8 mouse cellular contexts compared by ENCODE assay signal in the genomic region with DNA sequence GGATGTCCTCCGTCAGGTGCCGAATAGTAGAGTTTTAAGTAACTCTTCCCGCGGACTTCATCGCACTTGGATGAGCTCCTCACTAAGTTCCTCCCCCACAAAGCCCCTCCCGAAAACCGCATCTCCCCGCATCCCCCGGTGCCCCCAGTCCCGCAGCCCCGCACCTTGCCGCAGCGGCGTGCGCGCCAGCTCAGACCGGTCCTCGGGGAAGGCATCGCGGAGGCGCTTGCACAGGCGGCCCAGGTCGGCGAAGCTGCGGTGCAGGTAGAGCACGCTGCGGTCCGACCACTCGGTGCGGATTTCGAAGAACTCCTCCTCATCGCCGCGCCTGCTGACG. TPM values are rescaled to one million over a fixed set of nuclear protein-coding genes. Genes with fewer than 3 reads are reported as not detected.
A peak's percentile ranks its signal among the peaks of the same experiment; 100 is the strongest.
DNase-seq lines count a peak whose midpoint lies in the region; ATAC-seq and TF ChIP-seq lines count a peak whose summit lies in the region.

No protein-coding gene starts in this region.

- H3K36me3 ChIP-seq in heart, embryonic 11.5 days (ENCODE audit: control insufficient read depth, insufficient read depth, low read length) = no peaks in the 10 kb centered on the region
- H3K36me3 ChIP-seq in limb, embryonic 14.5 days (ENCODE audit: control insufficient read depth, insufficient read depth, low read length) = no peaks in the 10 kb centered on the region
- H3K36me3 ChIP-seq in small intestine, adult 2 months (ENCODE audit: control insufficient read depth, insufficient read depth, low read length) = no peaks in the 10 kb centered on the region

- no peak for DNase-seq in heart, postnatal 10 days
- DNase-seq in urinary bladder, adult 18-20 months (ENCODE audit: low spot score in 2 of 2) = peak; percentile 5 to 41
- no peak for DNase-seq in urinary bladder, adult 2 months (ENCODE audit: low spot score)
- no peak for DNase-seq in limb, embryonic 14.5 days (ENCODE audit: low spot score)
- DNase-seq in gastrocnemius, postnatal 36 days = no peak
- DNase-seq in testis, postnatal 14 days (ENCODE audit: low spot score) = no peak

- H3K4me2 ChIP-seq in heart, embryonic 11.5 days = peak overlapping the region; percentile 66
- H3K4me2 ChIP-seq in limb, embryonic 14.5 days (replicated peaks; ENCODE audit: low read depth, low read length, severe bottlenecking) = peak overlapping the region; percentile 92

- H3K27ac ChIP-seq in heart, embryonic 11.5 days (ENCODE audit: low read depth, low read length) = peak overlapping the region; percentile 82
- peak overlapping the region; percentile 78; the same call in 1 of the 2 replicates for H3K27ac ChIP-seq in limb, embryonic 14.5 days (replicated peaks; ENCODE audit: low read depth, low read length)
- peak overlapping the region; percentile 83 for H3K27ac ChIP-seq in small intestine, adult 2 months (ENCODE audit: insufficient read depth, low read depth, low read length)

- no peaks in the 10 kb centered on the region for H3K9me3 ChIP-seq in heart, embryonic 11.5 days (replicated peaks; ENCODE audit: control insufficient read depth, low read length)
- no peaks in the 10 kb centered on the region for H3K9me3 ChIP-seq in limb, embryonic 14.5 days (ENCODE audit: control insufficient read depth, low read length)

- no peak for TF ChIP-seq CTCF in small intestine, adult 2 months (IDR thresholded peaks at IDR 0.05; ENCODE audit: extremely low read depth, insufficient read length, insufficient replicate concordance, low read depth, low read length)

- under 1% methylated on average over 35 of the region's 35 CpGs for WGBS in heart, embryonic 11.5 days (ENCODE audit: insufficient replicate concordance)
- WGBS in limb, embryonic 14.5 days = under 1% methylated on average over 34 of the region's 35 CpGs
- under 1% methylated on average over 35 of the region's 35 CpGs for WGBS in small intestine, adult 2 months

- intact Hi-C loops in heart, postnatal 10 days (cut with DNase I) = loop anchor here (1.0 to 2.0 kb wide), 4 partner anchors 31 to 143 kb away; no protein-coding TSS in a partner anchor
- intact Hi-C loops in gastrocnemius, postnatal 36 days (cut with DNase I) = no loop called here

- H3K27me3 ChIP-seq in heart, embryonic 11.5 days (ENCODE audit: control insufficient read depth, insufficient read depth, low read length) = peaks cover 4% of the 10 kb centered on the region; the same call in 1 of the 2 replicates
- peaks cover 10% of the 10 kb centered on the region for H3K27me3 ChIP-seq in limb, embryonic 14.5 days (ENCODE audit: control insufficient read depth, insufficient read depth, low read length)
- H3K27me3 ChIP-seq in small intestine, adult 2 months (ENCODE audit: control insufficient read depth, insufficient read depth, low read length) = 0 out of 2 replicates have a peak, but pooled peaks cover 2% of the 10 kb centered on the region

- H3K9ac ChIP-seq in heart, embryonic 11.5 days (ENCODE audit: low read depth, low read length) = peak overlapping the region; percentile 79
- H3K9ac ChIP-seq in limb, embryonic 14.5 days (ENCODE audit: low read depth, low read length, severe bottlenecking) = peak overlapping the region; percentile 74

- no peak for ATAC-seq in heart, embryonic 11.5 days (replicated peaks; ENCODE audit: insufficient number of reproducible peaks, low FRiP score, low TSS enrichment)
- ATAC-seq in limb, embryonic 14.5 days (ENCODE audit: low FRiP score, low read depth) = peak; percentile 15; the same call in 1 of the 2 replicates

- 0 out of 2 replicates have a peak, but pooled peaks have one; percentile 7 for TF ChIP-seq POLR2A in limb, embryonic 14.5 days (IDR thresholded peaks at IDR 0.05; ENCODE audit: borderline replicate concordance, extremely low read depth, insufficient read depth, insufficient read length)
- TF ChIP-seq POLR2A in small intestine, adult 2 months (IDR thresholded peaks at IDR 0.05; ENCODE audit: low read depth, low read length) = no peak

- H3K4me3 ChIP-seq in heart, embryonic 11.5 days (ENCODE audit: low read depth, low read length) = peak overlapping the region; percentile 49
- peak overlapping the region; percentile 71 for H3K4me3 ChIP-seq in limb, embryonic 14.5 days (replicated peaks; ENCODE audit: low read length)
- H3K4me3 ChIP-seq in small intestine, adult 2 months (ENCODE audit: low read depth, low read length) = peak overlapping the region; percentile 74

- peaks cover 10% of the 10 kb centered on the region; the same call in 1 of the 2 replicates for H3K4me1 ChIP-seq in heart, embryonic 11.5 days (ENCODE audit: control insufficient read depth, insufficient read depth, low read length)
- peaks cover 17% of the 10 kb centered on the region for H3K4me1 ChIP-seq in limb, embryonic 14.5 days (ENCODE audit: control insufficient read depth, insufficient read depth, low read length)
- peaks cover 18% of the 10 kb centered on the region for H3K4me1 ChIP-seq in small intestine, adult 2 months (ENCODE audit: control insufficient read depth, insufficient read depth, insufficient read length, low read length)

RNA-seq across cellular contexts. Expression of a gene that starts 1.3 kb away (rescaled TPM):
- 14.4 and 16.6 TPM in 2 replicates for polyA plus RNA-seq in heart, embryonic 11.5 days (2014; fragmentation: Nextera tagmentation; extraction: Ambion mirVana)
- 10 to 100 TPM; 18.2 to 24.3 TPM for total RNA-seq in heart, postnatal 10 days (2021)
- polyA plus RNA-seq in urinary bladder, adult 2 months (2012; rRNA removed) = 17.1 and 29.2 TPM in 2 replicates
- 27.7 and 34.5 TPM in 2 replicates for polyA plus RNA-seq in limb, embryonic 14.5 days (2012; rRNA removed)
- 23.8 and 24.0 TPM in 2 replicates for polyA plus RNA-seq in limb, embryonic 14.5 days (2014; fragmentation: Nextera tagmentation; extraction: Ambion mirVana)
- polyA plus RNA-seq in small intestine, adult 2 months (2012; rRNA removed) = 55.0 and 119 TPM in 2 replicates
- 1 to 10 TPM; 3.9 to 5.9 TPM for total RNA-seq in gastrocnemius, postnatal 36 days (2021)

Comparison
In these comparisons a context has a peak if more than half of its experiments do, and no peak if none do; other contexts are left out.
1. DNase-seq: peak in urinary bladder, adult 18-20 months (2 of 2); none in heart, postnatal 10 days (0 of 2), urinary bladder, adult 2 months (single experiment), limb, embryonic 14.5 days (single experiment), gastrocnemius, postnatal 36 days (0 of 2) and testis, postnatal 14 days (single experiment).
2. Peak in every context shown above with its lines, with median percentiles within 50 percentile points of each other: H3K27ac ChIP-seq and H3K4me3 ChIP-seq.